13 mouse cellular contexts compared by ENCODE assay signal in the genomic region with DNA sequence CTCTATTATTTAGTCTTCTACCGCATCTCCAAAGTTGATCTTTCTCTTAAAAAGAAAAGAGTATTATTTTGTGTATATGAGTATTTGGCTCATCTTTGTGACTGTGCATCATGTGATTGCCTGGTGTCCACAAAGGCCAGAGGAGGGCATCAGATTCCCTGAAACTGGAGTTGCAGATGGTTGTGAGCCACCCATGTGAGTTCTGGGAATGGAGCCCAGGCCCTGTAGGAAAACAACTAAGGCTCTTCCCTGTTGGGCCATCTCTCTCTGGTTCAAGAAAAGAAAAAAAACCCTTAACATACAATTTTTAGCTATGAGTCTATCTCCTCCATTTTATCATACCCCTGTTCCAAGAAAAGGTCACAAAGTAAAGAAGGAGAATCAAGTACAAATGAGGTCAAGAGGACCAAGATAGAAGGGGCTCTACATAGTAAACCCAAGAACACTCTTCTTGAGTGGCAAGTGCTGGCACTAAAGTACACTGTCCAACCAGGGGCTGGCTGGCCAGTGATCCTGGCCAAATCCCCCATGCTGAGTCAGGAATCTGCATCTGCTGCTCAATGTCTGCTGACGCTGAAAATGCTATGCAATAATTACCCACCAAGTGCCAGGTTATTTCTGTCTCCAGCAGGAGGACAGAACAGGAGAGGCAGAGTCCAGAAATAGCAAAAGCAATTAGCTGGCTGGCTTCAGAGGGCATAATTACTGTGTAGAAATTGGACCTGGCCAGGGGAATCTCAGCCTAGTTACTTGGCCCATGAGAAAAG.
DNase-seq lines count a peak whose midpoint lies in the region; ATAC-seq and TF ChIP-seq lines count a peak whose summit lies in the region.
"Had no signal": no experiment of that assay in that cellular context is flagged by ENCODE, and none has a peak within 500 bp of the region (broad histone marks: within the 10 kb centered on the region; RNA-seq: fewer than 3 reads in every experiment).

No protein-coding gene starts in this region.

- no peaks in the 10 kb centered on the region for H3K36me3 ChIP-seq in heart, embryonic 16.5 days (ENCODE audit: control insufficient read depth, insufficient read depth)
- no peaks in the 10 kb centered on the region for H3K36me3 ChIP-seq in thymus, adult 2 months (ENCODE audit: control insufficient read depth, insufficient read depth, low read length)
- no peaks in the 10 kb centered on the region for H3K36me3 ChIP-seq in stomach, postnatal 0 days (ENCODE audit: control insufficient read depth, insufficient read depth, low read length)
- H3K36me3 ChIP-seq: heart, embryonic 13.5 days had no signal

- no peak for TF ChIP-seq CTCF in thymus, adult 2 months (IDR thresholded peaks at IDR 0.05; ENCODE audit: borderline replicate concordance, control insufficient read depth, extremely low read depth, insufficient read depth, low read length, poor library complexity)
- TF ChIP-seq CTCF in stomach, postnatal 0 days (IDR thresholded peaks at IDR 0.05; ENCODE audit: low read depth) = no peak

- 63% methylated on average over 2 of the region's 2 CpGs for WGBS in heart, embryonic 16.5 days
- 93% methylated on average over 2 of the region's 2 CpGs for WGBS in thymus, adult 2 months
- WGBS in stomach, postnatal 0 days = 73% methylated on average over 2 of the region's 2 CpGs

- H3K4me3 ChIP-seq in heart, embryonic 16.5 days (ENCODE audit: low read length) = no peak overlapping the region
- no peak overlapping the region for H3K4me3 ChIP-seq in thymus, adult 2 months (ENCODE audit: control insufficient read depth, insufficient read depth, low read length)
- H3K4me3 ChIP-seq in stomach, postnatal 0 days (ENCODE audit: low read depth, low read length) = no peak overlapping the region
- H3K4me3 ChIP-seq: heart, embryonic 13.5 days had no signal

- no peak overlapping the region for H3K9ac ChIP-seq in heart, embryonic 16.5 days (ENCODE audit: low read length)
- H3K9ac ChIP-seq in stomach, postnatal 0 days (ENCODE audit: low read length) = no peak overlapping the region
- H3K9ac ChIP-seq: heart, embryonic 13.5 days had no signal

- TF ChIP-seq EP300 in stomach, postnatal 0 days (optimal IDR thresholded peaks at IDR 0.05) = no peak

- intact Hi-C loops in left cerebral cortex, postnatal 4 days (cut with DNase I) = no loop called here
- intact Hi-C loops in left cerebral cortex, postnatal 10 days (cut with DNase I) = no loop called here

- peak; percentile 87 for DNase-seq in left cerebral cortex, postnatal 4 days
- DNase-seq in left cerebral cortex, postnatal 10 days (ENCODE audit: extremely low spot score in 1 of 2, low spot score in 2 of 2) = no peak
- DNase-seq in cerebellum, postnatal 14 days = peak; percentile 89 to 92
- DNase-seq in thymus, adult 2 months = no peak
- no peak for DNase-seq in stomach, postnatal 0 days (ENCODE audit: low spot score)
- no peak for DNase-seq in layer of hippocampus, adult 9-11 months
- DNase-seq: lung, adult 2 months; retina, postnatal 1 day; thymus, postnatal 4 days had no signal

- ATAC-seq in heart, embryonic 16.5 days (replicated peaks; ENCODE audit: extremely low read depth, insufficient read depth, low FRiP score) = peak; percentile 28; the same call in 1 of the 2 replicates
- no peak for ATAC-seq in stomach, postnatal 0 days (ENCODE audit: low FRiP score, low TSS enrichment)
- ATAC-seq: intestine, postnatal 0 days had no signal

- no peak for TF ChIP-seq POLR2A in thymus, adult 2 months (IDR thresholded peaks at IDR 0.05; ENCODE audit: control insufficient read depth, extremely low read depth, insufficient read depth, low read length, poor library complexity)

- no peak overlapping the region for H3K27ac ChIP-seq in heart, embryonic 16.5 days (ENCODE audit: low read length)
- H3K27ac ChIP-seq in thymus, adult 2 months (ENCODE audit: control insufficient read depth, insufficient read depth, low read length) = no peak overlapping the region
- H3K27ac ChIP-seq in stomach, postnatal 0 days (replicated peaks) = no peak overlapping the region
- H3K27ac ChIP-seq: heart, embryonic 13.5 days had no signal

- no peak overlapping the region for H3K4me2 ChIP-seq in heart, embryonic 16.5 days (ENCODE audit: low read depth, low read length)
- H3K4me2 ChIP-seq in stomach, postnatal 0 days (replicated peaks; ENCODE audit: low read depth) = no peak overlapping the region
- H3K4me2 ChIP-seq: heart, embryonic 13.5 days had no signal

- H3K27me3 ChIP-seq in heart, embryonic 16.5 days (ENCODE audit: control insufficient read depth, insufficient read depth, low read length) = no peaks in the 10 kb centered on the region
- no peaks in the 10 kb centered on the region for H3K27me3 ChIP-seq in thymus, adult 2 months (ENCODE audit: control insufficient read depth, insufficient read depth, low read length)
- H3K27me3 ChIP-seq in stomach, postnatal 0 days (ENCODE audit: control insufficient read depth, insufficient read depth, low read length) = no peaks in the 10 kb centered on the region
- H3K27me3 ChIP-seq: CH12.LX; heart, embryonic 13.5 days had no signal

- H3K9me3 ChIP-seq in heart, embryonic 16.5 days (replicated peaks; ENCODE audit: control insufficient read depth, low read length) = no peaks in the 10 kb centered on the region
- no peaks in the 10 kb centered on the region for H3K9me3 ChIP-seq in stomach, postnatal 0 days (ENCODE audit: control insufficient read depth, low read length)
- H3K9me3 ChIP-seq: heart, embryonic 13.5 days had no signal

- no peaks in the 10 kb centered on the region for H3K4me1 ChIP-seq in heart, embryonic 16.5 days (ENCODE audit: control insufficient read depth, insufficient read depth, low read length)
- no peaks in the 10 kb centered on the region for H3K4me1 ChIP-seq in thymus, adult 2 months (replicated peaks; ENCODE audit: control insufficient read depth, insufficient read depth, low read length)
- H3K4me1 ChIP-seq in stomach, postnatal 0 days (replicated peaks; ENCODE audit: control insufficient read depth, insufficient read depth) = no peaks in the 10 kb centered on the region
- H3K4me1 ChIP-seq: heart, embryonic 13.5 days had no signal

Comparison
In these comparisons a context has a peak if more than half of its experiments do, and no peak if none do; other contexts are left out.
1. DNase-seq: peak in left cerebral cortex, postnatal 4 days (single experiment) and cerebellum, postnatal 14 days (2 of 2); none in left cerebral cortex, postnatal 10 days (0 of 2), thymus, adult 2 months (single experiment), stomach, postnatal 0 days (single experiment) and layer of hippocampus, adult 9-11 months (single experiment).